Mouse (Mus musculus): Measurements from ENCODE around the gene Stkld1. TPM values are rescaled to one million over a fixed set of nuclear protein-coding genes. Genes with fewer than 3 reads are reported as not detected.

Gene Stkld1
- polyA plus RNA-seq, 1 experiment from 2014 or later: not detected

GRCm38 (mm10) chr2:26952866-26953265, 19.0 kb downstream of the Stkld1 start:
- no peaks in the 10 kb centered on the region for H3K27me3 ChIP-seq
- no peak overlapping the region for H3K4me2 ChIP-seq
- ATAC-seq: no peak
- peaks cover 90% of the 10 kb centered on the region for H3K36me3 ChIP-seq (ENCODE audit: poor library complexity, severe bottlenecking)
- no peak overlapping the region for H3K9ac ChIP-seq
- H3K4me1 ChIP-seq: no peaks in the 10 kb centered on the region
- no peak overlapping the region for H3K4me3 ChIP-seq
- no peaks in the 10 kb centered on the region for H3K9me3 ChIP-seq (replicated peaks)
- H3K27ac ChIP-seq: no peak overlapping the region
- WGBS: 91% methylated on average over 8 of the region's 8 CpGs

- Histone ChIP-seq H3K9me3 (replicated peaks) (no peaks in the 10 kb centered on the region), H3K4me2 (no peak overlapping the region), H3K27me3 (no peaks in the 10 kb centered on the region), H3K4me3 (no peak overlapping the region), H3K36me3 (ENCODE audit: poor library complexity, severe bottlenecking) (peaks cover 96% of the 10 kb centered on the region), H3K4me1 (no peaks in the 10 kb centered on the region), H3K9ac (no peak overlapping the region), H3K27ac (no peak overlapping the region)
- no peak for ATAC-seq
- WGBS: 90% methylated on average over 2 of the region's 2 CpGs
Measured at GRCm38 (mm10) chr2:26954735-26955395, 21.0 kb downstream of the Stkld1 start.

- Histone ChIP-seq H3K27me3 (no peaks in the 10 kb centered on the region), H3K9me3 (replicated peaks) (no peaks in the 10 kb centered on the region), H3K4me2 (no peak overlapping the region), H3K4me3 (no peak overlapping the region), H3K27ac (no peak overlapping the region), H3K4me1 (peaks cover 6% of the 10 kb centered on the region), H3K36me3 (ENCODE audit: poor library complexity, severe bottlenecking) (peaks cover 92% of the 10 kb centered on the region), H3K9ac (no peak overlapping the region)
- 94% methylated on average over 12 of the region's 12 CpGs for WGBS
- no peak for ATAC-seq
Measured at GRCm38 (mm10) chr2:26956811-26957487, 23.1 kb downstream of the Stkld1 start.

DNA sequence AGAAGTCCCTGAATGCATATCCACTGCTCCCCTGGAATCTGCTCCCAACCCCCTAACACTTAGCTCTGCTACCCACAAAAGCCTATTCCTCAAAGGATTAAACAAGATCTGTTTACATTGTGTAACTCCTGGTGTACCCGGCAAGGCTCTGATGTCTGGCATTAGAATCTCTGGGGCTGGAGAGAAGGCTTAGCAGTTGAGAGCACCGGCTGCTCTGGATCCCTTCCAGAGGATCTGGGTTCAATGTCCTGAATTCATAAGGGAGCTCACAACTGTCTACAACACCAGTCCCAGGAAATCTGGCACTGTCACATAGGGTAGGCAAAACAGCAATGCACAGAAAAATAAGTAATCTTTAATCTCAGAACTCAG, 23.6 kb downstream of the Stkld1 start:
- no peak for ATAC-seq
- Histone ChIP-seq H3K27ac (no peak overlapping the region), H3K4me1 (peaks cover 10% of the 10 kb centered on the region), H3K9me3 (replicated peaks) (no peaks in the 10 kb centered on the region), H3K4me2 (no peak overlapping the region), H3K9ac (no peak overlapping the region), H3K36me3 (ENCODE audit: poor library complexity, severe bottlenecking) (peaks cover 91% of the 10 kb centered on the region), H3K27me3 (no peaks in the 10 kb centered on the region), H3K4me3 (no peak overlapping the region)
- 94% methylated on average over 2 of the region's 2 CpGs for WGBS

DNA sequence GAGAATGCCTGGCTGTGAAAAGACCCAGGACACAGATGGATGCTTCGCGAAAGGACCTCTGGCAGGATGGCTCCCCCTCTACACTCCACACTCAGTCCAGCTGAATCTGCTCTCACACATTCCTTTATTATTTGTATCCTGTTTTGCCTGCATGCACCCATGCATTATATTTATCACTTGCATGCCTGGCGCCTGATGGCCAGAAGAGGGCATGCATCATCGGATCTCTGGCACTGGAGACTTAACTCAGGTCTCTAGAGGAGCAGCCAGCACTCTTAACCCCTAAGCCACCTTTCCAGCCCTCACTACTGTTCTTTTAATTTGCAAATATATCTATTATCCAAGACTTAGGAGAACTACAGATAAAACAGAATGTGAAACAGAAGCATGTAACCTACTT, 26.9 kb downstream of the Stkld1 start:
- no peaks in the 10 kb centered on the region for H3K27me3 ChIP-seq
- H3K4me2 ChIP-seq: no peak overlapping the region
- no peaks in the 10 kb centered on the region for H3K9me3 ChIP-seq (replicated peaks)
- H3K4me1 ChIP-seq: peaks cover 26% of the 10 kb centered on the region
- peaks cover 58% of the 10 kb centered on the region for H3K36me3 ChIP-seq (ENCODE audit: poor library complexity, severe bottlenecking)
- no peak overlapping the region for H3K4me3 ChIP-seq
- ATAC-seq: no peak
- WGBS: 74% methylated on average over 4 of the region's 4 CpGs
- H3K27ac ChIP-seq: no peak overlapping the region
- no peak overlapping the region for H3K9ac ChIP-seq

DNA sequence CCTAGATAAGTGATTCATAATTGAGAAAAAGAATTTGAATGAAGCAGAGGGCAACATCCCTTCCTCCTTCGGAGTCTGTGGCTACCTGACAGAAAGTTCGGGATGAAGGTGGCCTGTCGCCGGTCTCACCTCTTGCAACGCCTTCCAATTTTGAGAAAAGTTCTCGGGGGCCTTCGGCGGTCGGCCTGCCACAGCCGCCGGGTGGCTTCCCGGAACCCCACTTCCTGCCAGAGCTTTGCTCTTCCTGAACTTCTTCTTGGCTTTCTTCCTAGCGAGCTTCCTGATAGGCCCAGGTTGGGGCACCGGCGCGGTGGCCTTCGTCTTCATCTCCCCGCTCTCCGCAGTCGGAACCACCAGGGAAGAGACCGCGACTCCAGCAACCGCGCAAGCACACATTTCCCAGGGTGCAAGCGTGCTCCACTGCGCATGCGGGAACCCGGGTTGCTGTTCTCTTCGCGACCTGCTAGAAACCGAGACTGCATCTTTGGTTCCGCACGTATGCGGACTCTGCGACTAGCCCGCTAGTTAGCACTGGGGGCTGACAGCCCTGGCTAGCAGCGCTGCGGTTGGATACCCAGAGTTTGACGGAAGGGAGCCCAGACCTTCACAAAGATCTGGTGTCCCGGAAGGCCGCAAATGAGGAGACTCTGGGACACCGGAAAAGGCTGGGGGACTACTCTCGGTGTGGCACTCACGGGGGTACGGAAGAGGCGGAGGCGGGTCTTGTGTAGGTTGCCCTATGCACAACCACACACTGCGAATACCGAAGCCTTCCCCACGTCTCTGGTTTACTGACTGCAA, 30.3 kb downstream of the Stkld1 start, which contains the start of gene Rexo4:
Gene Rexo4 (minus strand): TSS at position 464 of the 801 bp plus-strand sequence.
- Histone ChIP-seq H3K9me3 (replicated peaks) (no peaks in the 10 kb centered on the region), H3K36me3 (ENCODE audit: poor library complexity, severe bottlenecking) (peaks cover 26% of the 10 kb centered on the region), H3K27ac (peak within 1 kb of the TSS; percentile 98), H3K4me2 (peak within 1 kb of the TSS; percentile 90), H3K9ac (peak within 1 kb of the TSS; percentile 87), H3K4me3 (peak within 1 kb of the TSS; percentile 79), H3K27me3 (no peaks in the 10 kb centered on the region), H3K4me1 (peaks cover 26% of the 10 kb centered on the region)
- ATAC-seq: peak; percentile 98
- under 1% methylated on average over 50 of the region's 50 CpGs for WGBS

GRCm38 (mm10) chr2:26964724-26965370, 31.0 kb downstream of the Stkld1 start:
- Histone ChIP-seq H3K4me3 (peak overlapping the region; percentile 79), H3K4me2 (peak overlapping the region; percentile 90), H3K9me3 (replicated peaks) (no peaks in the 10 kb centered on the region), H3K4me1 (peaks cover 26% of the 10 kb centered on the region), H3K9ac (peak overlapping the region; percentile 87), H3K36me3 (ENCODE audit: poor library complexity, severe bottlenecking) (peaks cover 21% of the 10 kb centered on the region), H3K27ac (peak overlapping the region; percentile 98), H3K27me3 (no peaks in the 10 kb centered on the region)
- no peak; the same call in 1 of the 2 replicates for ATAC-seq
- 17% methylated on average over 14 of the region's 14 CpGs for WGBS

DNA sequence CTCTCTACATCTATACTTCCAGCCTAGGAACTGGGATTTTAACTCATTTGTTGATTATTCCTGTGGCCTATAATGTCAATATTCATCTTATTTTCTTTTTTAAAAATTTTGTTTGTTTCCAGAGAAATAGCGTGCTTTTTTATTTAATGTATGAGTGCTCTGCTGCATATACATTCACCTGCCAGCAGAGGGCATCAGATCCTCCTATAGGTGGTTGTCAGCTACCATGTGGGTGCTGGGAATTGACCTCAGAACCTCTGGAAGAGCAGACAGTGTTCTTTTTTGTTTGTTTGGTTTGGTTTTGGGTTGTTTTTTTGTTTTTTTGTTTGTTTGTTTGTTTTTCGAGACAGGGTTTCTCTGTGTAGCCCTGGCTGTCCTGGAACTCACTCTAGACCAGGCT, 33.4 kb downstream of the Stkld1 start:
- 70% methylated on average over 2 of the region's 2 CpGs for WGBS
- no peak overlapping the region for H3K27ac ChIP-seq
- H3K27me3 ChIP-seq: no peaks in the 10 kb centered on the region
- H3K9me3 ChIP-seq (replicated peaks): no peaks in the 10 kb centered on the region
- no peak overlapping the region for H3K4me2 ChIP-seq
- no peak overlapping the region for H3K9ac ChIP-seq
- peaks cover 1% of the 10 kb centered on the region; the same call in 1 of the 2 replicates for H3K36me3 ChIP-seq (ENCODE audit: poor library complexity, severe bottlenecking)
- no peak overlapping the region for H3K4me3 ChIP-seq
- no peak for ATAC-seq
- H3K4me1 ChIP-seq: peaks cover 17% of the 10 kb centered on the region

DNA sequence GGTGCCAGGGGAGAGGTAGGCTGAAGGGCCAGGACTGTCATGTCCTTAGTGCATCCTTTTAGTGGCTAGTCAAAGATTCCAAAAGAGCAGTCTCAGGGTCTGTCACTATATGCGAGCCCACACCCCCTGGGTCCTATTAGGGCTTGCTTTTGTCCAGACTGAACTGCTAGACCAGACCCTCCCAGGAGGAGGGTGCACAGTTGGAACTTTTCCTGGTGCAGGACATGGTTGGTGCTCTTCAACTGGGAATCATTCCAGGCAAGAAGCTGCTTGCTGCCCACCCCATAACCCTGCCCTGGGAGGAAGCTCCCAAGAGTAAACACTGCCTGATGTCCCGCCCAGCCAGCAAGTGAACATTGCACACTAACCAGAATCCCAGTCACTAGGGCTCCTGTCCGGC, 39.3 kb downstream of the Stkld1 start, which contains the start of gene Adamts13:
Gene Adamts13 (plus strand): TSS at position 301 of the 400 bp plus-strand sequence.
- no peak for ATAC-seq
- 79% methylated on average over 3 of the region's 3 CpGs for WGBS
- H3K27ac ChIP-seq: no peak within 1 kb of the TSS

GRCm38 (mm10) chr2:26973960-26974359, 40.1 kb downstream of the Stkld1 start:
- H3K4me2 ChIP-seq: no peak overlapping the region
- H3K27me3 ChIP-seq: peaks cover 3% of the 10 kb centered on the region; the same call in 1 of the 2 replicates
- ATAC-seq: no peak
- H3K4me3 ChIP-seq: no peak overlapping the region
- no peak overlapping the region for H3K9ac ChIP-seq
- no peaks in the 10 kb centered on the region for H3K4me1 ChIP-seq
- no peak overlapping the region for H3K27ac ChIP-seq
- WGBS: 65% methylated on average over 4 of the region's 4 CpGs
- no peaks in the 10 kb centered on the region for H3K36me3 ChIP-seq (ENCODE audit: poor library complexity, severe bottlenecking)
- H3K9me3 ChIP-seq (replicated peaks): no peaks in the 10 kb centered on the region

More for the DNA sequence above, 39.3 kb downstream of the Stkld1 start, which contains the start of gene Adamts13:
- H3K36me3 ChIP-seq (ENCODE audit: poor library complexity, severe bottlenecking): no peaks in the 10 kb centered on the region
- no peak within 1 kb of the TSS for H3K4me3 ChIP-seq
- H3K4me2 ChIP-seq: no peak within 1 kb of the TSS
- H3K4me1 ChIP-seq: no peaks in the 10 kb centered on the region
- no peaks in the 10 kb centered on the region for H3K9me3 ChIP-seq (replicated peaks)
- H3K27me3 ChIP-seq: peaks cover 3% of the 10 kb centered on the region; the same call in 1 of the 2 replicates
- H3K9ac ChIP-seq: no peak within 1 kb of the TSS

- Histone ChIP-seq H3K4me1 (no peaks in the 10 kb centered on the region), H3K9ac (no peak overlapping the region), H3K27ac (no peak overlapping the region), H3K9me3 (replicated peaks) (no peaks in the 10 kb centered on the region), H3K4me3 (no peak overlapping the region), H3K4me2 (no peak overlapping the region), H3K36me3 (ENCODE audit: poor library complexity, severe bottlenecking) (no peaks in the 10 kb centered on the region), H3K27me3 (no peaks in the 10 kb centered on the region)
- no peak for ATAC-seq
- 57% methylated on average over 1 of the region's 1 CpGs for WGBS
Measured at GRCm38 (mm10) chr2:26980361-26980760, 46.5 kb downstream of the Stkld1 start.
